Mouse (Mus musculus) retina, adult 2 months (tissue): ENCODE data around the gene Mob2.

Experiments used
- DNase-seq: peaks from one replicate; pipeline ENCODE4 v3.0.0-alpha.2; 2012; ENCODE audit warnings: low read depth, low spot score

Gene Mob2

DNA sequence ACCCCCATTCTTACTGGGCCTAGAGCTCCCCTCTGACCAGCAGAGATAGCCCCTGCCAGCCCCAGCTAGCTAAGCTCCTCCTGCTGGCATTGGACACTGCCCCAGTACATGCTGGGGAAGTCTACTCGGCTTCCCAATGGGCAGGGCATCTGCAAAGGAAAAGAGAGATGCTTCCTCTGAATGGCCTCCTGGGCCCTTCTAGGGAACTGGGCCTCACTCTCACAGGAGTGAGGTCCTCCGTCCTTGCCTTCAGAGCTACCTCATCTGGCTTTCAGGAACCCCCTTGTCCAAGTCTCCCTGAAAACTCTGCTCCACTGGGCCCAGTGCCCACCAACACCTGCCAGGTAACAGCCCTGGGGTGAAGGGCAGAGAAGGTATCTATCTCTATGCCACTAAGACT is 20.0 kb upstream of the Mob2 start:
- no peak for DNase-seq

- no peak for DNase-seq
Measured at GRCm38 (mm10) chr7:142079365-142079764, 18.5 kb upstream of the Mob2 start.

GRCm38 (mm10) chr7:142077138-142077537 is 16.3 kb upstream of the Mob2 start:
- no peak for DNase-seq

DNA sequence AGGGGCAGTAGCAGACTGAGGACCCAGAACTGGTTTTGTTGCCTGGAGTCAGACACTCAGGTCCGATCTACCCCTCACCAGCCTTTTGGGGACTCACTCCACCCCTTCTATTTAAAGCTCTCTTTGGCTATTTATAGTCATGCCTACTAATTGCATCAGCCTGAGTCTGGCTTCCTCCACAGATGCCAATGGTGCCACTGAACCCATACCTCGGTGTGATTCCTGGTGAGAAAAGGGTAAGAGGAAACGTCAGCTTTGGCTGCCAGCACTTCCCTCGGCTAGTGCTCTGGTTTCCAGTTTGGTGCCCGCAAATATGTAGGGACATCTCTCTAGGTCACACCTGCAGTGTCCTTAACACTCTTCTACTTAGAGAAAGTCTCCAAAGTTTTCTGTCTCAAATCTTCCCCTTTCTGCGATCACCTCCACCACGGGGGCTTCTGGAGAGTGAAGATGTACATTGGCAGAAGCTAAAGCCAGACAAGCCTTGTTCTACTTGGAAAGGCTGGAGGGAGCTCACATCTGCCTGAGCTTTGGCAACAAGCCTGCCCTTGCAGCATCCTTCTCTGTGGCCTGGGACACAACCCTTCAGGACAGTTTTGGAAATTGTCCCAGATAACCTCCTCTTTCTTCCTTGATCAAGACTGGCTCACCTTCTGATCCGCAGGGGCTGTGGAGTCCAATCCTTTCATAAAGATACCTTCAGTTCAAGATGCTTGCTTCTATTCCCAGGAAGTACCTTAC is 13.5 kb upstream of the Mob2 start:
- DNase-seq: no peak

- DNase-seq: no peak
Measured at GRCm38 (mm10) chr7:142071717-142072116, 10.9 kb upstream of the Mob2 start.

DNA sequence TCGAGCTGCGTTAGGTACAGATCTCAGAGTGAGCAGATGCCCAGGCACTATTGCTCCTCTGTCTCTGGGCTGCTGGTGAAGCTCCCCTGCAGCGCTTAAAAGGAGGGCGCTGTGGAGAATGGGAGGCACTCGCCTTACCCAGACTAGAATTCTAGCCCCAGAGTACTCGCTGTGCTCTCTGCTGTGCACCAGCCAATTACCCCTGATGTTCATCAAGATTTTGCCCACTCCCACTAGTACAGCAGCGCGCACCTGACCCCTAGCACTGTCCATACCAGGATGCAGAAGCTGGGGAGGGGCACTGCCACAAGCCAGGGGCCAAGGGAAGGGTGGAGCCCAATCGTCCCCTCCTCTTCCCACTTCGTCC is 10.3 kb upstream of the Mob2 start:
- no peak for DNase-seq

GRCm38 (mm10) chr7:142070458-142071211 is 9.8 kb upstream of the Mob2 start:
- DNase-seq: peak; percentile 69

DNA sequence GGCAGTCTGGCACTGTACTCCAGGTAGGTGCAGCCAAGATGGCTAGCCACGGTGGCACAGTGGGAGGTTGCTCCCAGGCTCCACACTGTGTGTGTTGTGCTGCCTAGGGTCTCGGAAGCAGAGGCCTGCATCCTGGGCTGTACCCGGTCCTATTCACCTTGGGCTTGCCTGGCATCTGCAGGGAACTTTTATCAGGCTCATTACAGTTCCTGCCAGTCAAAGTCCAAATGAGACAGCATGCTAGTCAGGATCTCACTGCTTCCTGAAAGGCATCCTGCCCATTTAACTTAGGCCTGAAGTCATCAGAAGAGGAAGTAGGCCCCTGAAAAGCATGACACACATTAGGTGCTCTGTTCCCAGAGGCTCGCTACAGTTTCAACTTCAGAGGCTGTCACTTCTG is 7.6 kb upstream of the Mob2 start:
- DNase-seq: no peak

GRCm38 (mm10) chr7:142060185-142060930 is 507 bp downstream of the Mob2 start:
- no peak for DNase-seq

DNA sequence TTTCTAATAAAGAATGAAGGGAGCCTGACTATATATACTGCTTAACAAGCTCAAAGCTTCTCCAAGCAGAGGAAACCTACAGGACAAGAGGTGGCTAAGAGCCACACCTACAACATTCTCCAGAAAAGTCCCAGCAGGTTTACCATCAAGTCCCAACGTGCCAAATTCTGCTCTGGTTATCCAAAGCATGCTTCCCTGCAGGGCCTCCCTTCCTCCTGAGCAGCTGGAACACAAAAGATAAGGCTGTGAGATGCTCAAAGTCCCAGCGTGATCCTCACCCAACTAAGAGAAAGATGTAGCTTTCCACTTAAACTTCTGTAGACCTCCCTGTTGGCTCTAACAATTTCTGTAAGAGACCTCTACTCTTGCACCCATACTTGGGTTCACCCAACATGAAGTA is 1.8 kb downstream of the Mob2 start:
- no peak for DNase-seq

DNA sequence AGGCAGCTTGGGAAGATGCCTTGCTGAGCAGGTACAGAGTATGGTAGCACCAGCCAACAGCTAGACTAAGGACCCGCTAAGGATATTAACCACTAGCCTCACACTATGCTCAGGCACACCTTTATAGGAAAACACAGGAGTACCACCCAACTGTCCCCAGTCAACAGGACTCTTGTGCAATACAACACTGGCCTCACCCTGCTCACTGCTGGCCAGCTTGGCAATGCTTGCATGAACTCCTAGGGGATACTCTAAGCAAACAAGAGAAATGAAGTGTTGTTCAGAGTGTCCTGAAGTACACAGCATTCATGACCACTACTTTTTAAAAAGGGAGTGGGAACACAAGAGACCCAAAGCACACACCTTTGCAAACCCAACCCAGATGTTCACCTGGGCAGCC is 3.7 kb downstream of the Mob2 start:
- DNase-seq: no peak

- DNase-seq: no peak
Measured at GRCm38 (mm10) chr7:142056601-142057061, 4.2 kb downstream of the Mob2 start.

- no peak for DNase-seq
Measured at GRCm38 (mm10) chr7:142055431-142055830, 5.4 kb downstream of the Mob2 start.

DNA sequence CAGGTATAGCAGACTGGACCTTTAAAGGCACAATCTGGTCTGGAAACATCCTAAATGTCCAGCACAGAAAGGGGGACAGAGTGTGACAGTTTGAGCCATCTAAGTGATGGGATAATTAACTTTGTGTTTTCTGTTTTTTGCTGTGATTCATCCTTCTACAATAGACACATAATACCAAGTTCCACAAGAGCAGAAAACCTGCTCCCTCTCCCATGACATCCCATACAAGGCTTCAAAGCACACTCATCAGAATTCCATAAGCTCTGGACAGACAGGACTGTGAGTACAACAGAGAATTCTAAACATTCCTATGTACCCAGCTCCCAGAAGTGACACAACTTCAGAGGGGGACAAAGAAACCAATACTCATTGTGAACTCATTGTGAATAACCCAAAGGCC is 10.3 kb downstream of the Mob2 start:
- no peak for DNase-seq

GRCm38 (mm10) chr7:142045932-142046331 is 14.9 kb downstream of the Mob2 start:
- no peak for DNase-seq

DNA sequence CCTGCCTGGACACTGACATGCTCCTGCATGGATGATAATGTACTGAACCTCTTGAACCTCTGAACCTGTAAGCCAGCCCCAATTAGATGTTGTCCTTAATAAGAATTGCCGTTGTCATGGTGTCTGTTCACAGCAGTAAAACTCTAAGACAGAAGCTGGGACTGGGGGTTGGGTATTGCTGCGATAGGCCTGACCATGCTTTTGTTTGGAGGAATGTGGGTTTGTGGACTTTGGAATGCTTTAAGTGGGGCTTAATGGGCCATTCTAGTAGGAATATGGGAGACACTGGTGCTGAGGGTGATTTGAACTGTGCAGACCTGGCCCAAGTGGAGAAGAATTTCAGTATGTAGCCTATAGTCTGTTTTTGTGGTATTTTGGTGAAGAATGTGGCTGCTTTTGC is 15.5 kb downstream of the Mob2 start:
- DNase-seq: no peak

GRCm38 (mm10) chr7:142040756-142041155 is 20.1 kb downstream of the Mob2 start:
- DNase-seq: no peak

DNA sequence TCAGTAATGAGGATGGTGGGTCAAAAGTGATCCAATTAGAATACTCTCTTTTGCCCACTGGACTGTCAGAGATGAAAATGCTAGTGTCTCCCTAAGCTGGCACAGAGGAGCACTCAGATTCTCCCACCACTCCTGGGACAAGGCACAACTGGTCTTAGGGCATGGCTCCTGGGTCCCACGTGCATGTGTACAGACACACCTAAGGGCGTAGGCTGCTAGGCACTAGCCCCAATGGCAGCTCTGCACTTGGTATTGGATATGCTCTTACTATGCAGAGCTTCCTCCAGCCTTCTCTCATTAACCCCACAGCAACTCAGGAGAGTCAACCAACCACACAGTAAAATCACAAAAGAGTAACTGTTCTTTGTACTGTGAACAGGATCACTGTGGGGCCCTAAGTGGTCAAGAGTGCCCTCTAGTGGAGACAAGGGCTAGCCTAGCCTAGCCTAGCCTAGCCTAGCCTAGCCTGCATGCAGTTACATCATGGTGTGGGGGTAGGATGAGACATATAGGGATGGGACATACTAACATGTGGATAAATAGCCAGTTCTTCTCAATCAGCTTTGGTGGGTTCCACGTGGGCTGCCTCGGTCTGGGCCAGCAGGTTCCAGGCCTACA is 23.2 kb downstream of the Mob2 start:
- peak; percentile 22 for DNase-seq

DNA sequence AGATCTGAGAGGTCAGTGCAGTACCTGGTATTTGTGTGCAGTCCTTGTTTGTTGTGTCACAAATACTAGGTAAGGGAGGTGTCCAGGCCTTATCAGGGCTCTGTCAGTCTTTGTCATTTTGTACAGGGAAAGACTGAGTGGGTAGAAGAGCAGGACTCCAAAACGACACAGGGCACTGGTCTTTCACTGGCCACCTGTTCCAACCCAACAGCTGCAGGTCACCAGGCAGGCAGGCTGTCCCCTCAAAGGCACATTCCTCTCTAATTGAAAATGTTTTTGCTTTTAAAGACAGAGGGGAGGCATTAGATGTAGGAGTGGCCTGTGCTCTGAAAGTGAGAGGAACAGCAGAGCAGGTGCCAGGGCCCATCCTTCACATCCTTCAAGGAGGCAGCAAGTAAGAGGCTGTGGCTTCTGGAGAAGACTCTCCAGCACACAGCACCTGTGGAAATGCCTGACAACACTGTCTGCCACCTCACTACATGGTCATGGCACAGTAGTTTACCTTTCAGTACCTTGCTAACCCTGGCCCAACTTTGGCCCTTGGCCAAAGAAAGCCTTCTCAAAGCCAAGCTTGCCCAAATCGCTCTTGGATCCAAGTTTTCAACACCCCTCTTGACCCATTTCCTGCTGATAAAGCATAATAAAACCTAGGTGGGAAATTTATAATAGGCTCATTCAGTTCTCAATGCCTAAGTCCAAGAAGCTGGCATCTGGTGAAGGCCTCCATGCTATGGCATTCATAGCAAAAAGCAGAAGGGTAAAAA is 25.6 kb downstream of the Mob2 start:
- DNase-seq: no peak

DNA sequence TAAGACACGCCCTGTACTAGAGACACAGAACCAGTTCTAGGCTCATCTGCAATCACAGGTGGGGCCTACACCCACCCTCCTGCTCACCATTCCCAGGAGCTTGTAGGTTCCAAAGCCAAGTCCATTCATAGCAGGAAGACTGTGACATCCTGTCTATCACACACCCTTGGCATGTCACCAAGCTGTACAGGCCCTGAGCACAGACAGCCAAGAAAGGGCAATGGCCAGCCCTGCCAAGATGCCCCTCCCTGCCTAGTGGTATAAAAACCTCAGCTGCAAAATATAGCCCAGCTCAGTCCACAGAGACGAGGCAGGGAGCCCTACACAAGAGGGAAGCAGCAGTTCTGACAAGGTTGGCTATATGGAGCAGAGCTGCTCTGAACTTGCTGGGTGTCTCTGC is 26.7 kb downstream of the Mob2 start:
- no peak for DNase-seq

DNA sequence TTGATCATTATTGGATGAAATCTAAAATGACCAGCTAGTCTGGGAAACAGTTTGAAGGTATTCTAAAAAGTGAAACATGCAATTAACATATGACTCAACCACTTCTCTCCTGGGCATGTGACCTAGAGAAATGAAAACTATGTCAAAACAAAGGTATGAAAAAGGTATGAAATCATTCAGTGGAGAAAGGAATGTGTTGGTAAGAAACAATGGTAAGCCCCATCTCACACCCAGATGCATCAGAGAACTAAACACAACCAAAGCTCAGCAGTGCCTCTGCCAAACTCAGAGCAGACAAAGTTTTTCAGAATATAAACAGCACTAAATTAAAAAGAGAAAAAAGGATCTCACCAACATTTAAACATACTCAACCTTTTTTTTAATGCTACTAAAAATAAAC is 30.8 kb downstream of the Mob2 start:
- no peak for DNase-seq
